Mouse (Mus musculus) neural tube, embryonic 12.5 days (tissue): ENCODE measurements around the gene Rfc2. TPM values are rescaled to one million over a fixed set of nuclear protein-coding genes. Genes with fewer than 3 reads are reported as not detected.

Source experiments
- ATAC-seq: fragments of 200-750 bp; cut with Nextera tagmentation; 2 replicates; pipeline ENCODE4 v1.8.0; 2017; ENCODE audit warnings: low read depth, mild to moderate bottlenecking, moderate TSS enrichment, moderate library complexity; ENCODE audit not compliant: low FRiP score
- H3K27ac ChIP-seq: fragments of 300-500 bp; sonication (generic); 2 replicates; pipeline ENCODE4 v1.5.1; 2016
- H3K27me3 ChIP-seq: fragments of 300-500 bp; sonication (generic); replicated peaks from 2 replicates; pipeline ENCODE4 v1.6.1; 2016; ENCODE audit warnings: mild to moderate bottlenecking
- H3K36me3 ChIP-seq: fragments of 300-500 bp; sonication (generic); 2 replicates; pipeline ENCODE4 v1.6.1; 2016; ENCODE audit warnings: mild to moderate bottlenecking
- H3K4me1 ChIP-seq: fragments of 300-500 bp; sonication (generic); 2 replicates; pipeline ENCODE4 v1.6.1; 2016
- H3K4me2 ChIP-seq: fragments of 300-500 bp; sonication (generic); replicated peaks from 2 replicates; pipeline ENCODE4 v1.6.1; 2016; ENCODE audit warnings: mild to moderate bottlenecking
- H3K4me3 ChIP-seq: fragments of 300-500 bp; sonication (generic); 2 replicates; pipeline ENCODE4 v1.5.1; 2016
- H3K9ac ChIP-seq: fragments of 300-500 bp; sonication (generic); 2 replicates; pipeline ENCODE4 v1.6.1; 2016; ENCODE audit warnings: mild to moderate bottlenecking
- H3K9me3 ChIP-seq: fragments of 300-500 bp; sonication (generic); 2 replicates; pipeline ENCODE4 v1.6.1; 2016; ENCODE audit warnings: mild to moderate bottlenecking
- WGBS: fragments of 180-500 bp; shearing (Covaris S2); methylation state at CpG from one replicate; pipeline ENCODE4 v1.1.7; 2016; 5-methylcytosine and 5-hydroxymethylcytosine counted together
- polyA plus RNA-seq: library from polyadenylated mRNA; unstranded; fragments of >200 nt; fragmentation: Nextera tagmentation; extraction: Ambion mirVana; gene quantifications from 2 replicates; pipeline ENCODE4 v1.2.1, GENCODE M21; 2016

The Rfc2 gene
- polyA plus RNA-seq, 1 experiment from 2014 or later = 231 TPM

DNA sequence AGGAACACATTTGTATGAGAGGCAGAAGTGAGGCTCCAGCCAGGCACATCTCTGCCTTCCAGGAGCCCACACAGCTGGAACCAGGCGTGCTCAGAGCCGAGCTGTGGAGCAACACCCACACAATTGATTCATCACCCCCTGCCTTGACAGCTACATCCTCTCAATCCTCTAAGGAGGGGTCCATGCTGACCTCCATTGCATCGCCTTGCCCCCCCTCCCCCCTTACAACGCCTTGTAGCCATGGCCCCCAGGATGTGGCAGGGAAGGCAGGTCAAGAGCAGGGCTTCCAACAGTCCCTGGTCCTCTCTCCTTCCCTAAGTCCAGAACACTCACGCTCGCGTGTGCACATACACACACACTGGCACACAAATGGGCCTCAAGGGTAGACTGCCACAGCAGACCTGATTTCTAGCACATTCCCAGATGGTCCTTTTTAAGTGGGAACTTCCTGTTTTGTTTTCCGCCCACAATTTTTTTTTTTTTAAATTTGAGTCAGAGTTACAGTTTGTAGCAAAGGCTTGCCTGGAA lies 12.1 kb upstream of the Rfc2 start:
- H3K9me3 ChIP-seq = 0 out of 2 replicates have a peak, but pooled peaks cover 5% of the 10 kb centered on the region

DNA sequence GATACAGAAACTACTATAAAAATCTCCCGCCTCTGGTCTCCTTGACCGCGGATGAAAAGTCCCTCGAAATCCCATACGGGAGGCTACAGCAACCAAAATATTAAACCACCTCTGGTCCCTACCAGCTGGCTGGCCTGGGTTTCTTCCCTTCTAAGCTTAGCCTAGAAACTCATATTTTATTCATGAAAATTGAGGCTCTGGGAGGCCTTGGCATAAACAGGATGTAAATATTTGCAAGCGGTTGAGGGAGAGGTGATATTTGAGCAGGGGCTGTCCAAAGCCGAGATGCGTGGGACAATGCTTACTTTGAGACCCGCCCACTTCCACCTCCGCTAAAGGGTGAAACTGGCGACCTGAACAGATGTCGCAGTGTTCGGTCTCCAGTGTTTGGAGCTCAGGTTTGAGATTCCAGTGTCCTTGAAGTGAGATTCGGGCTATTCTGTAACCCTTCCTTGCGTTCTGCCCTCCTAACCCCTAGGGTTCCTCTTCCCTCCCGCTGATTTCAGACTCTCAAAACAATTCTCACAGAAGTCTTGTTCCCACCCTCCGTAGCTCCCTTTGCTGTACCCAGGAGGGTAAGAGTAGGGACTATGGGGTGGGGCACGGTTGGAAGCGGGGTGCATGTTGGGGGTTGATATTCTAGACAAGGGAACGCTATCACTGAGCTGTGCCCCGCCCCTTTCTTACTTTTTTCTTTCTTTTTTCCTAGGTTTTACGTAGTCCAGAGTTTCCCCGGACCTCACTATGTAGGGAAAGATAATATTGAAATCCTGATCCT lies 9.2 kb upstream of the Rfc2 start:
- peak overlapping the region; percentile 73 for H3K4me2 ChIP-seq
- H3K9me3 ChIP-seq = 0 out of 2 replicates have a peak, but pooled peaks cover 5% of the 10 kb centered on the region
- no peaks in the 10 kb centered on the region for H3K36me3 ChIP-seq
- H3K27me3 ChIP-seq = no peaks in the 10 kb centered on the region
- H3K4me3 ChIP-seq = peak overlapping the region; percentile 44
- WGBS = 3% methylated on average over 23 of the region's 23 CpGs
- 0 out of 2 replicates have a peak, but pooled peaks have one; percentile 37 for ATAC-seq
- peak overlapping the region; percentile 64 for H3K9ac ChIP-seq
- peaks cover 11% of the 10 kb centered on the region for H3K4me1 ChIP-seq
- H3K27ac ChIP-seq = no peak overlapping the region

More for the DNA sequence above, 12.1 kb upstream of the Rfc2 start:
- Histone ChIP-seq H3K9ac (no peak overlapping the region), H3K4me2 (no peak overlapping the region), H3K27ac (no peak overlapping the region), H3K27me3 (no peaks in the 10 kb centered on the region), H3K36me3 (no peaks in the 10 kb centered on the region), H3K4me1 (peaks cover 11% of the 10 kb centered on the region), H3K4me3 (no peak overlapping the region)
- no peak for ATAC-seq
- WGBS = 69% methylated on average over 8 of the region's 8 CpGs

DNA sequence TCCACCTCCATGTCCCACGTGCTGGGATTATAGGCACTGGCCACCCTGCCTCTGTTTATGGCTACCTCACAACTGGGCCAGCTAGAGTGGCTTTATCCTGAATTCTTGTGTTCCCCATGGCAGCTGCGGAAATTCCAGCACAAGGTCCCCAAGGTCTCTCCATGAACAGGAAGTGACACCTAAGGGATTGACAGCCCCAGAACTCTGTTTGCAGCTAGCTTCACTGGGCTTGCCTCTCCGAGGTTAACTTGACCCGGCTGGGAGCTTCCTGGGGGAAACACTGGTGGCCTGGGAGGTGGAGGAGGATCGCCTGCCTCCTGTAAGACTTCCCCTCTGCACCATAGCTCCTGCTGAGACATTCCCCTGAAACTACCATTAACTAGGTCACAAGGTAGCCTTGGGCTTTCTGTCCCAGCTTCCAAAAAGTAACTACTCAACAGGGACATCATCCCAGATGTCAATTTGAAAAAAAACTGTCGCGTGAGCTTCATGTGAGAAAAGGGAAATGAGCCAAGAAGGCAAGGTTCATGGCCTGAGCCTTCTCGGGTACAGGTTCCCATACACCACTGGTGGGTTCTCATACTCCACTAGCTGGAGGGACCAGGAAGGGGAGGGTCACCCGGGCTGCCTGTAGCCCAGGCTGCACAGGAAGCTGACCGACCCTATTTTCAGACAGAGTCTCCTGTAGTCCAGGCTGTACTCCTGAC lies 8.5 kb upstream of the Rfc2 start:
- H3K27me3 ChIP-seq = no peaks in the 10 kb centered on the region
- WGBS = 43% methylated on average over 10 of the region's 10 CpGs
- no peak overlapping the region for H3K27ac ChIP-seq
- H3K4me1 ChIP-seq = peaks cover 11% of the 10 kb centered on the region
- peak overlapping the region; percentile 44; the same call in 1 of the 2 replicates for H3K4me3 ChIP-seq
- no peak for ATAC-seq
- 0 out of 2 replicates have a peak, but pooled peaks cover 5% of the 10 kb centered on the region for H3K9me3 ChIP-seq
- no peaks in the 10 kb centered on the region for H3K36me3 ChIP-seq
- peak overlapping the region; percentile 73 for H3K4me2 ChIP-seq
- no peak overlapping the region for H3K9ac ChIP-seq

DNA sequence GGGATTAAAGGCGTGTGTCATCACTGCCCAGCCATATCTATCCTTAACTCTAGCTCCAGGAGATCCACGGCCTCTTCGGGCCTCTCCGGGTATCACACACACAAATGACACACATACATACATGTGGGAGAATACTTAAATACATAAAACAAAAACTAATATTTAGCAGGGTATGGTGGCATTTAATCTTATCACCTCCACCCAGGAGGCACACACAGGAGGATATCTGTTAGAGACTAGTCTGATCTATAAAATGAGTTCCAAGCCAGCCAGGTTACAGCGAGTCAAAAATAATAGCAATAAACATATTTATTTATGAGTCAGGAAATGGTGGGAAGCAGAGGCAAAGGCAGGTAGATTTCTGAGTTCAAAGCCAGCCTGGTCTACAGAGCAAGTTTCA lies 5.3 kb upstream of the Rfc2 start:
- Histone ChIP-seq H3K27ac (no peak overlapping the region), H3K4me2 (no peak overlapping the region), H3K9me3 (0 out of 2 replicates have a peak, but pooled peaks cover 3% of the 10 kb centered on the region), H3K9ac (no peak overlapping the region), H3K4me1 (peaks cover 11% of the 10 kb centered on the region), H3K4me3 (no peak overlapping the region), H3K27me3 (no peaks in the 10 kb centered on the region), H3K36me3 (no peaks in the 10 kb centered on the region)
- 95% methylated on average over 5 of the region's 5 CpGs for WGBS
- no peak for ATAC-seq

DNA sequence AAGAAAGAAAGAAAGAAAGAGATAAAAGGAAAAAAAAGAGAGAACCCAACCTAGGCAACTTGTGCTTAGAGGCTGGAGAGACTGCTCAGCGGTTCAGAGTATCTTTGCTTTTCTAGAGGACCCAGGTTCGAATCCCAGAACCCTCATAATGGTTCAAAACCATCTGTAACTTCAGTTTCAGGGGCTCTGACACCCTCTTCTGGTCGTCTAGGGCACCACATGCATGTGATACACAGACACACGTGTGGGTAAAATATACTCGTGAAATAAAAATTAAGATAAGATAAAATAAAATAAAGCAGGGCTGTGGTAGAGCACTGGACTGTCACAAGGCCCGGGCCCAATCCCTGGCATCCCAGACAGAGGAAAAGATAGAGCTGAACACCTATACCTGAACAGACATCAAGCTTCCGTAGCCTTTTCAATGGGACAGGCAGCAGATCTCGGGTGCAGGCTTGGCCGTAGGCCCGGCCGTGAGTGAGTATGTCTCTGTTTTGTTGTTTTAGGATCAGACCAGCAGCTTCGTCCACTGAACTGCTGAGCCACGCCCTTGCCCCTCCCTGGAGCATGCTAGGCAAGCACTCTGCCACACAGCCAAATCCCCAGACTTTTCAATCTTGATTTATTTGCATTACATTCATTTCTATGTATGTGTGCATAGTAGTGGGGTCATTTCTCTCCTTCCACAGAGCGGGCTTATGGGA lies 4.5 kb upstream of the Rfc2 start:
- H3K9me3 ChIP-seq = no peaks in the 10 kb centered on the region
- H3K4me1 ChIP-seq = peaks cover 11% of the 10 kb centered on the region
- WGBS = 82% methylated on average over 14 of the region's 14 CpGs
- no peak overlapping the region for H3K9ac ChIP-seq
- no peaks in the 10 kb centered on the region for H3K36me3 ChIP-seq
- no peak for ATAC-seq
- no peaks in the 10 kb centered on the region for H3K27me3 ChIP-seq
- no peak overlapping the region for H3K27ac ChIP-seq
- no peak overlapping the region for H3K4me3 ChIP-seq
- no peak overlapping the region for H3K4me2 ChIP-seq

DNA sequence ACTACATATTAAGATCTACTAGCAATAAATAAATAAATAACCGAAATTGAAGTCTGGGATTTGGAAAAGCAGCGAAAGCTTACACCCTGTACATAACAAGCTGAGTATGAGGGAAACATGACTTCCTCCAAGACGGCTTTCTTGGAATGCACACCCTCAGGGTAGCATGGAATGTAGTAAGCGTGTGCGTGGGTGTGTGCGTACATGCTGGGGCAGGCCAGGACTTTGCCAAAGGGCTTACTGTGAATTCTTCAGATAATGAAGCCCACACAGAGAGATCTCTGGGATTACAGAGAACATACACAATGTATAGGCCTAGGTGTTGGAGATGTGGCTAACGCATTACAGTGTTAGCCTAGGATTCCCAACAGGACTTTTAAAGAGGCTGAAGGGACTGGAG lies 3.6 kb upstream of the Rfc2 start:
- H3K4me3 ChIP-seq = no peak overlapping the region
- no peak overlapping the region for H3K4me2 ChIP-seq
- ATAC-seq = no peak
- H3K27me3 ChIP-seq = no peaks in the 10 kb centered on the region
- H3K36me3 ChIP-seq = no peaks in the 10 kb centered on the region
- 90% methylated on average over 7 of the region's 7 CpGs for WGBS
- no peak overlapping the region for H3K9ac ChIP-seq
- H3K27ac ChIP-seq = no peak overlapping the region
- H3K9me3 ChIP-seq = no peaks in the 10 kb centered on the region
- peaks cover 4% of the 10 kb centered on the region for H3K4me1 ChIP-seq

DNA sequence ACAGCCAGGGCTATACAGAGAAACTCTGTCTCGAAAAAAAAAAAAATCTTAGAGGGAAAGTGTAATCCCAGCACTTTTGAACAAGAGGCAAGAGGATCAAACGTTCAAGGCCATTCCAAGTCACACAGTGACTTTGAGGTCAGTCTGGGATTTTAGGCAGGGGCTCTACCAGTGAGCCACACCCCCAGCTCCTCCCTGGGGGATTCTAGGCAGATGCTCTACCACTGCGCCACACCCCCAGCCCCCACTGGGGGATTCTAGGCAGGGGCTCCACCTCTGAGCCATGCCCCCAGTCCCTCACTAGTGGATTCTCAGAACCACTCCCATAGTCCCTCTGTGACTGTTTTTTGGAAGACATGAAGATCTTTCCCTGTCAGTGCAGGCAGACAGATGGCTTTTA lies 2.0 kb upstream of the Rfc2 start:
- Histone ChIP-seq H3K4me1 (peaks cover 9% of the 10 kb centered on the region), H3K9ac (no peak overlapping the region), H3K27ac (no peak overlapping the region), H3K27me3 (no peaks in the 10 kb centered on the region), H3K4me3 (no peak overlapping the region), H3K9me3 (no peaks in the 10 kb centered on the region), H3K4me2 (no peak overlapping the region), H3K36me3 (no peaks in the 10 kb centered on the region)
- no peak for ATAC-seq
- WGBS = 60% methylated on average over 3 of the region's 3 CpGs

DNA sequence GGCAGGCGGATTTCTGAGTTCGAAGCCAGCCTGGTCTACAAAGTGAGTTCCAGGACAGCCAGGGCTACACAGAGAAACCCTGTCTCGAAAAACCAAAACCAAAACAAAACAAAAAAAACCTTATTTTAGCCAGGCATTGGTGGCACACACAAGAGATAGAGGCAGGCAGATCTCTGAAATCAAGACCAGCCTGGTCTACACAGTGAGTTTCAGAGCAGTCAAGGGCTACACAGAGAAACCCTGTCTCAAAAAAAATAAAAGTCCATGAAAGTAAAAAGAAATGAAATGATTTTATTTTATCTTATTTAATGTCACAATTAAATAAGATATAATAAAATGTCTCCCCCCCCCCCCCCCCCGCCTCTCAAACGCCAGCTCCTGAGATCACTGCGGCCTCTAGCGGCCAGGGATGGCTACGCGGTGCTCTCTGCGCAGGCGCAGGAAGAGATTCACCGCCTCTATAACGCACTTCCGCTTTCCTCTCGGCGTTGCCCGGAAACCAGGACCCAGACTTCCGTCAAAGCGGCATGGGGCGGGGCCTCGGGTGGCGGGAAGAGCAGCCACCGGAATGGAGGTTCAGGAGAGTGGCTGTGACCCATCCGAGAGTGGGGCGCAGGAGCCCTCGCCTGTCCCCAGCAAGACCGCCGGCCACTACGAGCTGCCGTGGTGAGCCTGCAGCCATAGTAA lies 1.2 kb downstream of the Rfc2 start:
- peak; percentile 93 for ATAC-seq
- no peaks in the 10 kb centered on the region for H3K27me3 ChIP-seq
- H3K4me2 ChIP-seq = peak overlapping the region; percentile 82
- no peaks in the 10 kb centered on the region for H3K9me3 ChIP-seq
- peak overlapping the region; percentile 64 for H3K9ac ChIP-seq
- peaks cover 9% of the 10 kb centered on the region for H3K4me1 ChIP-seq
- peak overlapping the region; percentile 71 for H3K4me3 ChIP-seq
- peaks cover 12% of the 10 kb centered on the region; the same call in 1 of the 2 replicates for H3K36me3 ChIP-seq
- H3K27ac ChIP-seq = no peak overlapping the region
- 8% methylated on average over 30 of the region's 30 CpGs for WGBS

DNA sequence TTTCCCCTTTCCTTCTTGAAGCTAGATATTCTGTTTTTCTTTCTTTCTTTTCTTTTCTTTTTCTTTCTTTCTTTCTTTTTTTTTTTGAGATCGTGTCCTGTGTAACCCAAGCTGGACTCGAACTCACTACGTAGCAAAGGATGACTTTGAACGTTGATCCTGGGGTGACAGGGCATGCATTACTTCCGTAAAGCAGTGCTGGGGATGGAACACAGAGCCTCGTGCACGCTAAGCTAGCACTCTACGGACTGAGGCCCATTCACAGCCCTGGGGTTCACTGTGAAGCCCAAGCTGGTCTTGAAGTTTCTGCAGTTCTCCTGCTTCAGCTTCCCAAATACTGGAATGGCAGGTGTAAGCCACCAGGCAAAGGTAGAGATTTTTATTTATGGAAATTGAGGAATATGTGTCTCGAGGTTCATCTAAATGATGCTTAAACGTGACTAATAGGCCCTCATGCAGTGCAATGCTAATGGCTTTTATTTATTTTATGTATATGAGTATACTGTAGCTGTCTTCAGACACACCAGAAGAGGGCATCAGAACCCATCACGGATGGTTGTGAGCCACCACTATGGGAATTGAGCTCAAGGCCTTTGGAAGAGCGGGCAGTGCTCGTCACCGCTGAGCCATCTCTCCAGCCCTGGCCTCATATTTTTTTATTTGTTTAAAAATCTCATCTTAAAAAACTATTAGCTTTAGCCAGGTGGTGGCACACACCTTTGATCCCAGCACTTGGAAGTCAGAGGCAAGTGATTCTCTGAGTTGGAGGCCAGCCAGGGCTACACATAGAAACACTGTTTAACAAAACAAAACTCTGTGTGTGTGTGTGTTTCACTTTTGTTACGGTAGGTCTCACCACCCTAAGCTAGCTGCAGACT lies 2.1 kb downstream of the Rfc2 start:
- Histone ChIP-seq H3K27ac (no peak overlapping the region), H3K36me3 (peaks cover 13% of the 10 kb centered on the region; the same call in 1 of the 2 replicates), H3K27me3 (no peaks in the 10 kb centered on the region), H3K4me3 (peak overlapping the region; percentile 71), H3K4me2 (peak overlapping the region; percentile 82), H3K4me1 (peaks cover 9% of the 10 kb centered on the region), H3K9me3 (no peaks in the 10 kb centered on the region), H3K9ac (peak overlapping the region; percentile 64)
- 33% methylated on average over 15 of the region's 15 CpGs for WGBS
- ATAC-seq = no peak

DNA sequence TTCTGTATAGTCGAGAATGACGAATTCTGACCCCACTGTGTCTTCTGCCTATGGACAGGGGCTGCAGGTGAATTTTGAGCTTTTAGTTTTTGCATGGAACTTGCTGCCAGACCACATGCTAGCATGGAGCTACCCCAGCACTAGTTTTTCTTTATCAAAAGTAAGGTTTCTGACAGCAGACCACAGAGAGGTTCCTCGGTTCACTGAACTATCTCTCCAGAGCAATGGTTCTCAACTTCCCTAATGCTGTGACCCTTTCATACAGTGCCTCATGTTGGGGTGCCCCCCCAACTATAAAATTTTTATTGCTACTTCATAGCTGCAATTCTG lies 2.7 kb downstream of the Rfc2 start:
- Histone ChIP-seq H3K4me3 (no peak overlapping the region), H3K36me3 (peaks cover 19% of the 10 kb centered on the region; the same call in 1 of the 2 replicates), H3K4me2 (peak overlapping the region; percentile 82), H3K9me3 (no peaks in the 10 kb centered on the region), H3K27me3 (no peaks in the 10 kb centered on the region), H3K9ac (no peak overlapping the region), H3K27ac (no peak overlapping the region), H3K4me1 (peaks cover 9% of the 10 kb centered on the region)
- 84% methylated on average over 3 of the region's 3 CpGs for WGBS
- no peak for ATAC-seq

DNA sequence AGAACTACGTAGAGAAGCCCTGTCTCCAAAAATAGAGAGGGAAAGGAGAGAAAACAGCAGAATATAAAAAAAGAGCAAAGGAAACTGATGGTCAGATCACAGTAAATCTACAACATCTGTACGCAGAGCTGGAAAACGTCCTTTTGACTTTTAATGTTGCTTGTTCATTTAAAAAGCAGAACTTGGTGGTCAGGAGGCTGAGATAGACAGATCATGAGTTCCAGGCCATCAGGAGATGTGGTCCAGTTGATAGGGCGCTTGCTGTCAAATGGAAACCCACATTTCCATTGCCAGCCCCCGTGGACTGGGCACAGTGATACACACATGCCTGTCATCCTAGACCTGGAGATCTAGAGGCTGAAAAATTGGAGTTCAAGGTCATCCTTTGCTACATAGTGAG lies 3.6 kb downstream of the Rfc2 start:
- no peak overlapping the region for H3K4me3 ChIP-seq
- H3K9me3 ChIP-seq = no peaks in the 10 kb centered on the region
- no peak for ATAC-seq
- peaks cover 9% of the 10 kb centered on the region for H3K4me1 ChIP-seq
- no peak overlapping the region for H3K9ac ChIP-seq
- H3K36me3 ChIP-seq = peaks cover 22% of the 10 kb centered on the region; the same call in 1 of the 2 replicates
- 94% methylated on average over 5 of the region's 5 CpGs for WGBS
- H3K27ac ChIP-seq = no peak overlapping the region
- no peaks in the 10 kb centered on the region for H3K27me3 ChIP-seq
- H3K4me2 ChIP-seq = no peak overlapping the region
